In the genomic region with DNA sequence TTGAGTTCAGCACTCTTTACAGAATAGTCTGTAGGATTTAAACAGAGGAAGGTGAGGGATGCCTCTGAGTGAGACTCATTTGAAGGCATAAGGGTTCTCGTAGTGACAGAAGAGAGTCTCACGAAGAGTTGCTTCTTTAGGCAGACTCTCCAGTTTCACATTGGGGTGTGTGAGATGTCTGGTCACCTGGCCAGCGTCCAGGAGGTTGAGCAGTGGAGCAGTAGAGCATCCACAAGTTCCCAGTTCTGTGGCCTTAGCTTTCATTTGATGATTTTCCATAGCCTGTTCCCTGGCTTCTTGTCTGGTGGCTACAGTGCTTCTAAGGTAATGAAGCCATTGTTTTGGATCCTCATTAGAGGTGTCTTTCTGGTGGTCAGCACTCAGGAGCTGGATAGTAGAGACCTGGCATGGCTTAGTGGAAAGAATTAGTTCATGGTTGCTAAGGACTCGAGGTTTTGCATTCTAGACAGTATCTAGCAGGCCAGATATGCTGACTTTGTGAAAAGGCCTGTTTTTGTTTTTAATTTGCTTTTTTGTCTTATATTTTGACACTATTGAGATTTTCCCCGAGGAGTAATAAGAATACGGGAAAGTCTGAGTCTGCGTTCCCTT, we compare ENCODE assay signal across 12 mouse cellular contexts. TPM values are rescaled to one million over a fixed set of nuclear protein-coding genes. Genes with fewer than 3 reads are reported as not detected.
DNase-seq lines count a peak whose midpoint lies in the region; ATAC-seq lines count a peak whose summit lies in the region.
"Had no signal": no experiment of that assay in that cellular context is flagged by ENCODE, and none has a peak within 500 bp of the region (broad histone marks: within the 10 kb centered on the region; RNA-seq: fewer than 3 reads in every experiment).

No protein-coding gene starts in this region.

- WGBS in kidney, embryonic 14.5 days: 84% methylated on average over 7 of the region's 7 CpGs

- no peaks in the 10 kb centered on the region for H3K9me3 ChIP-seq in kidney, embryonic 14.5 days (ENCODE audit: control insufficient read depth, low read length)
- H3K9me3 ChIP-seq: forebrain, embryonic 12.5 days; midbrain, embryonic 15.5 days; neural tube, embryonic 13.5 days had no signal

- H3K4me3 ChIP-seq in kidney, embryonic 14.5 days (ENCODE audit: low read length): no peak overlapping the region
- H3K4me3 ChIP-seq: forebrain, embryonic 12.5 days; midbrain, embryonic 15.5 days; neural tube, embryonic 13.5 days had no signal

- DNase-seq in kidney, adult 8-10 months: no peak
- DNase-seq in 3T3-L1 (ENCODE audit: low read depth, low spot score) (peak; percentile 70), 416B (ENCODE audit: low read depth) (peak; percentile 32)
- peak; percentile 55 for DNase-seq in kidney, postnatal 10 days
- DNase-seq in right cerebral cortex, adult 18-20 months: no peak
- no peak for DNase-seq in thymus, postnatal 0 days (ENCODE audit: low spot score)
- DNase-seq: cerebellum, adult 11 months; heart, postnatal 36 days had no signal

- no peaks in the 10 kb centered on the region for H3K36me3 ChIP-seq in kidney, embryonic 14.5 days (ENCODE audit: control insufficient read depth, insufficient read depth, low read length)

- H3K4me2 ChIP-seq in kidney, embryonic 14.5 days (replicated peaks; ENCODE audit: low read depth, low read length): no peak overlapping the region
- H3K4me2 ChIP-seq: forebrain, embryonic 12.5 days; midbrain, embryonic 15.5 days; neural tube, embryonic 13.5 days had no signal

- no peak for ATAC-seq in kidney, embryonic 14.5 days (ENCODE audit: low FRiP score, low TSS enrichment)
- ATAC-seq: midbrain, embryonic 15.5 days had no signal

- peak overlapping the region; percentile 51; the same call in 1 of the 2 replicates for H3K27ac ChIP-seq in kidney, embryonic 14.5 days (ENCODE audit: low read depth, low read length)
- H3K27ac ChIP-seq: forebrain, embryonic 12.5 days; midbrain, embryonic 15.5 days; neural tube, embryonic 13.5 days had no signal

- no peaks in the 10 kb centered on the region for H3K27me3 ChIP-seq in kidney, embryonic 14.5 days (ENCODE audit: control insufficient read depth, insufficient read depth, low read length)
- H3K27me3 ChIP-seq: forebrain, embryonic 12.5 days; midbrain, embryonic 15.5 days; neural tube, embryonic 13.5 days had no signal

- peaks cover 27% of the 10 kb centered on the region; the same call in 1 of the 2 replicates for H3K4me1 ChIP-seq in kidney, embryonic 14.5 days (ENCODE audit: control insufficient read depth, insufficient read depth, low read length)

- no peak overlapping the region for H3K9ac ChIP-seq in kidney, embryonic 14.5 days (ENCODE audit: low read depth, low read length)
- H3K9ac ChIP-seq: forebrain, embryonic 12.5 days; midbrain, embryonic 15.5 days; neural tube, embryonic 13.5 days had no signal

RNA-seq across cellular contexts. Expression of a gene that starts 33.8 kb away (rescaled TPM):
- 0.40 and 0.47 TPM in 2 replicates for polyA plus RNA-seq in kidney, embryonic 14.5 days (2014; fragmentation: Nextera tagmentation; extraction: Ambion mirVana)
- 1.1 TPM in 2 replicates for polyA plus RNA-seq in thymus, postnatal 0 days (2015; fragmentation: Nextera tagmentation; extraction: Ambion mirVana)

Comparison
In these comparisons a context has a peak if more than half of its experiments do, and no peak if none do; other contexts are left out.
1. DNase-seq: peak in 3T3-L1 (single experiment), 416B (single experiment) and kidney, postnatal 10 days (single experiment); none in kidney, adult 8-10 months (0 of 2), right cerebral cortex, adult 18-20 months (single experiment) and thymus, postnatal 0 days (single experiment).